Mouse (Mus musculus) layer of hippocampus, adult 8-10 months (tissue): ENCODE measurements around the gene Scand1. TPM values are rescaled to one million over a fixed set of nuclear protein-coding genes. Genes with fewer than 3 reads are reported as not detected.

Experiments
- DNase-seq, 2 experiments: peaks; one replicate each; pipeline ENCODE4 v3.0.0; 2022; ENCODE audit warnings: low spot score in 2 of 2
- total RNA-seq, 4 experiments: library from RNA; stranded (reverse); gene quantifications; 2 replicates each; pipeline ENCODE4 v1.2.4; 2022

Scand1 gene
- total RNA-seq, 4 experiments from 2014 or later = 59.9 to 80.3 (median 72.3) TPM

DNA sequence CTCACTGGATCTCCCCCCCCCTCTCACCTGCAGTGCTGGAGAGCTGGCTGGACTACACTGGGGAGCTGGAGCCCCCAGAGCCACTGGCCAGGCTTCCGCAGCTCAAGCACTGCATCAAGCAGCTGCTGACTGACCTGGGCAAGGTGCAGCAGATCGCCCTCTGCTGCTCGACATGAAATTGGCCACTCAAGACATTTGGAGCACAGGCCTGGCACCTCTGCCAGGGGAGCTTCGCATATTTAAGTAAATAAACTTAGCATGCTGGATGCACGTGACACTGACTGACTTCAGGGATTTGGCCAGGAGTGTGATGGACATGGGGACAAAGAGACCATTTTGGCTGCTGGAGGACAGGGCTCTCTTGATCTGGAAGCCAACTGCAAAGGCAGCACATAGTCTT lies 5.2 kb downstream of the Scand1 start:
- no peak for DNase-seq

DNA sequence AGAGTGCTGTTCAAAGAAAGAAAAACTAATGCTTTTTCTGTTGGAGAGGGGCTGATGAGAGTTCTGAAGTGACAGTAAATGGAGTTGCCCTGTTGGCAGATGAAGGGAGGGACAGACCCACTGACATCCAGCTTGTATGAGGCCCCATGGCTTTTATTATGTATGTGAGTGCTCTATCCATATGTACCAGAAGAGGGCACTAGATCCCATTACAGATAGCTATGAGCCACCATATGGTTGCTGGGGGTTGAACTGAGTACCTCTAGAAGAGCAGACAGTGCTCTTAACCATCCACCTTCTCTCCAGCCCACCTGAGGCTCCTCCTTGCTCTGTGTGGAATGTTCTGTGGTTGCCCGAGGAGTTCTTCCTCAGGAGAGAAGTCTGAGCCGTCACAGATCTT lies 6.7 kb downstream of the Scand1 start:
- no peak for DNase-seq

DNA sequence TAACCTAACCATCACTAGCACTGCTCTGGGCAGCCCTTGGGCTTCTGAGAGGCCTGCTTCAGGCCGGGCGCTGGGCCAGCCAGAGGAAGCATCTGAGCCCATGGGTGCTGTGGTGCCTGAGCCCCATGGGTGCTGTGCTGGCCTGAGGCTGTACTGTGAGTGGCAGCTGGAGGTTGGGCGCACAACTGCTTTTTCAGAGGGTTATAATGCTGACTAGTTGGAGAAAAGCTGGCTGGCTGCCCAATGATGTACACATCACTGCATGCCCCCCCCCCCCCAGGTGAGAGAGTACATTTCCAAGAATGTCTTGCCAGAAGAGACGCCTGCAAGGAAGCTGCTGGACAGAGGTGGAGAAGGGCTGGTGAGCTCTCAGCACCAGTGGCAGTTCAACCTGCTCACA lies 8.2 kb downstream of the Scand1 start:
- DNase-seq = no peak

DNA sequence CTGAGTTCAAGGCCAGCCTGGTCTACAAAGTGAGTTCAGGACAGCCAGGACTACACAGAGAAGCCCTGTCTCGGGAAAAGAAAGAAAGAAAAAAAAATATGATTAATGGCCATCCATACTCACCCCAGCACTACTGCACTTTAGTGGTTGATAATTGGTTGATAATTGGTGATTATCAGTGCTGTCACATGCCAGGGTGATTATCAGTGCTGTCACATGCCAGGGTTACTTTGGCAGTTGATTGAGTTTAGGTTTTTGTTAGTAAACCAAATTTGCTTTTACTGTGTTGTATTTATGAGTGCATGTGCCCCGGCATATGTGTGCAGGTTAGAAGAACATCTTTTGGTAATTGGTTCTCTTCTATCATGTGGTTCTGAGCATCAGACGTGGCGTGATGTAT lies 10.4 kb downstream of the Scand1 start:
- no peak for DNase-seq

DNA sequence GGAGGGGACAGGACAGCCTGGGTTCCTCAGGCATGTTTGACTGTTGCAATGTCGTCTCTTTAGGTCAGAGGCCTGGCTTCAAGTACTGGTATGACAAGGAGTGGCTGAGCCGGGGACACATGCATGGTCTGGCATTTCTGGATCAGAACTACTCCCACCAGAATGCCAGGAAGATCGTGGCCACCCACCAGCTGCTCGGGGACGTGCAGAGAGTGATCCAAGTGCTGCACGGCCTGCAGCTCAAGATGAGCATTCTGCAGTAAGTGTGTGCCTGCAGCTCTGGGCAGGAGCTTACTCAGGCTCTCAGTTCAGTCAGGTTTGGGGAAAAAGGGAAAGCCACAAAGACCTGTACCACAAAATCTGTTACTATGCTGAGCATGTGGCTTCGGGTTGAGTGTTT lies 14.0 kb downstream of the Scand1 start:
- peak in 1 of 2 experiments; percentile 36 for DNase-seq

DNA sequence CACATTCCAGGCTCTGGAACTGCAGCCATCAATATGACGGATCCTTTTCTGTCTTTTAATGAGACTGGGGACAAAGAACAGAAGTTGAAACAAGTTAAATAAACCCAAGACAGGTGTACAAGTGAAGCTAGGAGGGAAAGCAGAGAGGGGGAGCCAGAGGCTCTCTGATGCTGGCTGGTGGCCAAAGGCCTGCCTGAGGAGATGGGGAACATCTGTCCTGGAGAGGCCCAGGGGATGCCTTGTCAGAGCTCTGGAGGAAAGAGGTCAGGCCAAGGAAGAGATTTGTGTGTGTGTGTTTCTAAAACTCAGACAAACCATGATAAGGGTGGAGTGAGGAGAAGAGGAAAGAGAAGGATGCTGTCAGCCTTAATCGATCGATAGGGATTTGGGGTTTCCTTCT lies 14.9 kb downstream of the Scand1 start:
- DNase-seq = no peak

DNA sequence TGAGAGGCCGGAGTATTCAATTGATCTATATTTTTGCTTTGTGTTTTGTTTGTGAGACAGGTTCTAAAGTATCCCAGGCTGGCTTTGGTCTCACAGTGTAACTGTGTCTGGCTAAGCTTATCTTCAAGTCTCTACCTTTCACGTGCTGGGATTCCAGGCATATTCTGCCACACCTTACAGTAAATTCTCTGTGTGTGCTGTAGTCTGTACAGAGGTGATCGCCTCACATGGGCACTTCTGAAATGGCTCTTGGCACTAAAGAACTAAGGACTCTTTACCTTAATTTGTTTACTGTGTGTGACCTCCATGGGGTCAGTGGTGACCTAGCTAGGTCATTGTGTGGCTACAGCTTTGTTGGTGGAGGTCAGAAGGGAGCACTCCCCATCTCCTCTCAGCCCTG lies 16.3 kb downstream of the Scand1 start:
- no peak for DNase-seq

DNA sequence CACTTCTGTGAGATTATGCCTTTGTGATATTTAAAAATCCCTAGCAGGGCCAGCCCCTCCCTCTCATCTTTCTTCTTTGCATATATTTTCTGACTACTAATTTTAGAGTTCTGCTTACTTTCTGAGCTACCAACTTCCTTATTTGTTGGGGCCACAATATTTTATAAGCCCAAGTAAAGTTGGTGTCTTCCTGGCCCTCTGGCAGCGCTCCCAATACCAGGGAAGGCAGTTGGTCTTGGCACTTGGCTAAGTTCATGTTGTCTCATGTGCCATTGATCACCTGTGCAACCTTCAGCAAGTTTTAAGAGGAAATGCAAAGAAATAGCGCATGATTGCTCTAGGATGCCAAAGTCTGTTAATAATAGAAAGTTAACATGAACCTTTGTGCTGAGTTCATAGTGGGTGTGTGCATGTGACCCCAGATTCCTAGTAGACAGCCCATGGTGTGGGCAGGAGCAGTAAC lies 16.9 kb downstream of the Scand1 start:
- DNase-seq = no peak

DNA sequence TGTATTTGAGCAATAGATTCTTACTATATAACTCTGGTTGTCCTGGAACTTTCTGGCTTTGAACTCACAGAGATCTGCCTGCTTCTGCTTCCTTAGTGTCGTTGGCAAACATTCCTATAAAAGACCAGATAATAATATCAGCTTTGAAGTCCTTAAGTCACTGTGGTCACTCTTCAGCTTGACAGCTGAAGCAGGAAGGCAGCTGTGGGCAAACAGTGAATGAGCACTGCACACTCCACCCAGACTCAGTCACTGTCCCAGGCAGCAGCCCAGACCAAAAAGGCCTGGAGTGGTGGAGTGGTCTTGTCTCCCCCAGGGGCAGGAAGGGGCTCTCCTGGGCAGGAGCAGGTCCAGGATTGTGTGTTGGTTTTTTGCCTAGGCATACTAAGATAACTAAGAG lies 20.5 kb downstream of the Scand1 start:
- DNase-seq = no peak

DNA sequence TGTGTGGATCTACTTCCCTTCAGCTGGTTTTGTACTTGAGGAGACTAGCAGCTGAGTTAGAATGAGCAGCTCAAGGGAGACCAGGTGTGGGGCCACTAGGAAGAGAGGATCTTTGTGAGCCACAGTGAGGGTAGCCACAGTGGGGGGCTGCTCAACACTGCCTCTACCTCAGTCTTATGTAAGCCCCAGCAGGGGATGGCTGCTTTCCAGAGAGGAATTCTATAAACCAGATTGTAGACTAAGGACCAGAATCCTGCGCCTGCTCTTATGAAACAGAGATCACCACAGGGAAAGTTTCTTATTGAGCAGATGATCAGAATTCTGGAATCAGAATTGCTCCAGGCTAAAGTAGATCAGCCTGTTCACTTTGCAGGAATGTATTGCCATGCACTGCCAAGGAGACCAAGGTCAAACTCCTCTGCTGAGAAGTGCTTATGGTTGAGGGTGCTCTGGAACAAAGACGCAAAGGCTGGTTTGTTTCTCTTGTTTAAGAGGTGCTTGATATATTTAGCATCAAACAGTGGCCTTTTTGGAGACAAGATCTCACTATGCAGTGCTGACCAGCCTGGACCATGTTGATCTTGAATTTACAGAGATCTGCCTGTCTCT lies 22.8 kb downstream of the Scand1 start:
- peak in 1 of 2 experiments; percentile 37 for DNase-seq

DNA sequence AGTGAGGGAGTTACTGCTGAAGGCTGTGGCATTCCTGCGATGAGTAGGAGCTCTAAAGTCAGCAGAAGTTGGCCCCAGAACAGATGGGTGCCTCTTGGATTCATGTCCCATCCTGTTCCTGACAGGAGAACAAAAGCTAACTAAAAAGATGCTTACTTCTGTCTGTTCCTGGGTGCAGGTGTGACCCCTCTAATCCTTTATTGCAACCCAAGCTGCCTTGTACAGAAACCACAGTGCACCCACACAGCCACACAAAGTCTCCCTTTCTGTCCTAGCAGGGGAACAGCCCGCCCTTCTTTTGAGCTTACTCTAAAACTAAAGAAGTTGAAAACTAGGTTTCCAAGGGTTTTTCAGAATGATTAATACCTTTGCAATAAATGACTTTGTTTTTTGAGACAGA lies 24.3 kb downstream of the Scand1 start:
- no peak for DNase-seq

DNA sequence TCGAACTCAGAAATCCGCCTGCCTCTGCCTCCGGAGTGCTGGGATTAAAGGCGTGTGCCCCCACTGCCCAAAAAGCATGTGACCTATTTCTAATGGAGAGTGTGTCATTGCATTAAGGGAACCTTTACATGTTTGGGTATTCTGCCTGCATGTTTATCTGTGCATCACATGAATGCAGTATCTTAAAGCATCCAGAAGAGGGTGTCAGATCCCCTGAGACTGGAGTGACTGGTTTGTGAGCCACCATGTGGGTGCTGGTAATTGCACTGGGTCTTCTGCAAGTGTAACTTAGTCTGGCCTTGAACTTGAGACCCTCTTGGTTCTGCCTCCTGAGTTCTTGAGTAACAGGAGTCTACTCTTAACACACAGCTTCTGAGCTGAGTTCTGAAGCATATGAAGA lies 25.8 kb downstream of the Scand1 start:
- DNase-seq = no peak

DNA sequence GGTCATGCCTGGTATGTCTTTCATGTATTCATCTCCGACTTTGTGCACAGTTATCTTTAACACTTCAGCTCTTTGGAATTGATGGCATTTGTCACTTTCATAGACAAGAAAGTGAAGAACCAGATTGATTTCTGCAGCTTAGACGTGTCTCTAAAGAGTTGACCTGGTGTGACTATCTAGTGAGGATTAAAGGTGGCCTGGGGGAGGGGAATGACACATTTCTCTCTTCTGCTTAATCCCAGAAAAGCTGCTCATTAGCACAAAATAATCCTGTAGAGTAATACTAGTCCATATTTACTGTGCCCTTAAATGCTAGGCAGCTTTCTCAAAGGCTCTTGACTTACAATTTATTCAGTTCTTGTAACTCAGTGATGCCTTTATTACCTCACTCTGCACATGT lies 27.3 kb downstream of the Scand1 start:
- no peak for DNase-seq

DNA sequence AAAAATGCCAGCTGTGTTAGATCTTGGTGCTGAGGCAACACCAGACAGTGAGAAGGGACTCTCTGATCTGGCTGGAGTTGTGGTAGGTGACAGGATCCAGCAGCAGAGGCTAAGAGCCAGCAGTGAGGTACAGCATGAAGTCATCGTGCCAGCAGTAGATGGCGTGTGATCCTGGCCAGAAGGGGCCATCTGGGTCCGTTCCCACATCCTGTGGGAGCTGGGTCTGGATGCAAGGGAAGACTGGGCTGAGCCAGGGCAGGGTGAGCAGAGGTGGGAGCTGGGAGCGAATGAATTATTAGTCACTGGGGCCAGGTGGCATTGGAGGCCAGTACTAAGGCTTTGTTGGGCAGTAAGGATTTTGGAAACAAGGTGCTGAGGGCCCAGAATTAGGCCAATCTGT lies 31.3 kb downstream of the Scand1 start:
- no peak for DNase-seq

DNA sequence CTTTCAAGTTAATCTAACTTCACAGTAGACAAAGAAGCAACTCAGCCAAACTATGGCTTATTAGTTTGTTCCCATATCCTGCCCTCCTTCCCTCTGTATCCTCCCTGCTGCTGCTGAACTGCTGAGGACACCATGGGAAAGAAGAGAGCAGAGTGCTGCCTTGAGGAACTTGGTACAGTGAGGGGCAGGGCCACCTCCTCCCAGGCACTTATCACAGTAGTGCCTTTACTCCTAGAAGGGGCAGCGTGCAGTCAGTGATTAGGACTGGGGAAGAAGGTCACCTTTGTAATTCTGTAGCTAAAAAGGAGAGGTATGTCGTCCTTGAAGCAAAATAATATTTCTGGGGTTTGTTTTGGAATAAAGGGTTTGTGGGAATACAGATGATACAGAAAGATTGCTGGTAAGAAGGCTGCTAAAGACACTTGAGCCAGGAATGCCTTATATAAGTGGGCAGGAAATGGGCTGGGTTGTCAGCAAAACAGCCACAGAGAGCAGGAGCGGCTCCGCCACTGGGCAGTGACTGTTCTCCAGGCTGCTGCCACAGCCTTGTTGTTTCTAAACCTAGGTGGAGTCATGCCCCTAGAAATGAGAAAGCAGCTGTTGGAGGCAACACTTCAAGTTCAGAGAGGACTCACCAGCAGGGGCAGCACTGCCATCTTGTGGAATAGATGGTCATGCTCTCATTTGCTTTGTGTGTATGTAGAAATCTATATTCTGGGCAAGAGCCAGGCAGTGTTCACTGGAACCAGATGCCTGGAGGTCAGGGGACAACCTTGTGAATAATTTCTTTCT lies 34.1 kb downstream of the Scand1 start:
- peak; percentile 81 to 86 for DNase-seq

DNA sequence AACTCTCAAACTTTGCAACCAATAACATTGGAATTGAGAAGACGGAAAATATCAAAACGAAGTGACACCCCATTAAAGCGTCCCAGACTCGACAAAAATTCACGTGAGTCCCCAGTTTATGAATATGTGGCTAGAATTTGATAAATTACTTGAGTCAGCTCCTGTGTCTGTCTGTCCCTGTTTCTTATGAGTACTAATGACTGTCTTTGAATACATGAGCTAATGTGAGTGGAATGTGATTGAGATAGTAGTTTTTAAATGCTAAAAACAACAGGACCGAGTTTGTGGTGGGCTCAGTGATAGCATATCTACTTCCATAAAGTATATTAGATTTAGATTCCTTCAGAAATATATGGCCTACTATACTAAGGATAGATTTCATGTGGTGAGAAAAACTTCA lies 40.0 kb downstream of the Scand1 start:
- no peak for DNase-seq

DNA sequence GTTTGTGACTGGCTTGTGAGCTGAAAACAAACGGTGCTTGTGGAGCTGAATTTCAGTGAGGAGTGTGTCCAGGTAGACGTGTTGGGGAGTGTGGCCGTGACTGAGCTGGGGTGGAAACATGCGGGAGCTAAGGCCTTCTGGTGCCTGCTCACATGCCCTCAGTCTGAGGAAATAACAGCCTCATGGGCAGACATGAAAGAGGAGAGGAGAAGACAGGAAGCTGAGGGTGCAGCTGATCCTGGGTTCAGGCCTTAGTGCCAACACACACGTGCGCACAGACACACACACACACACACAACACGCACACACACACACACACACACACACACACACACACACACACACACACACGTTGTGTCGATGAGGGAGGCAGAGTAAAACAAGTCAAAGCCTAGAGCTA lies 44.9 kb downstream of the Scand1 start:
- DNase-seq = no peak

DNA sequence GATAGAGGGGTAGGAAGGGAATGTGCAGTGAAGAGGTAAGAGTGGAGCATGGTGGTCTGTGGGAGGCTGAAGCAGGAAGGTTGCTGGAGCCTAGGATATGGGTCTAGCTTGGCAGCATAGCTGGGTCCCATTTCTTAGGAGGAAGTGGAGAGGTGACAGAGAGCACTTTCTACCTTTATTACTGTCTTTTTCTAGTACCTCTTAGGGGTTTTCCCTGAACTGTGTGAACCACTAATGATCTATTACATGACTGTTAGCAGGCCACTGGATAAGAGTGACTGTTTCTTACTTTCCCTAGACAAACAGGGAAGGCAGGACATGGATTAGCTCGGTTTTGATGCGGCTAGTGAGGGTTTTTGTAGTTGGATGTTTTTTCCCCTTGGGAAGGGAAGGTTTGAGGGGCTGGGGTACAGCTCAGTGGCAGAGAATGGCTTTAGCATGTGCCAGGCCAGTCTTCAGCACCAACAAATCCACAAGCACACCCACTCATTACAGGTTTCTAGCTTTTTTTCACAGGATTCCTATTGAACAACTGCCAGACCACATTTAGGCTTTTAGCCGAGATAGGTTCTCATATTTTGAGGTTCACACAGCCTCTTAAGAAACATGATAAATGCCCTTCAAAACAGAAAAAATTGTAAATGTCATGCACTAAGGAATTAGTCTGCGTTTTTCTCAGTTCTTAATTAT lies 49.2 kb downstream of the Scand1 start:
- DNase-seq = no peak
